Mouse (Mus musculus) olfactory bulb, adult 2 months (tissue): Measurements from ENCODE around the gene Mon1b. TPM values are rescaled to one million over a fixed set of nuclear protein-coding genes. Genes with fewer than 3 reads are reported as not detected.

ENCODE experiments used
- H3K27ac ChIP-seq: fragments of 200-500 bp; 2 replicates; pipeline ENCODE4 v1.5.1; 2012; ENCODE audit warnings: low read depth, low read length; ENCODE audit not compliant: insufficient read depth
- H3K4me1 ChIP-seq: fragments of 200-500 bp; 2 replicates; pipeline ENCODE4 v1.6.1; 2012; ENCODE audit warnings: low read length; ENCODE audit not compliant: control insufficient read depth, insufficient read depth
- H3K4me3 ChIP-seq: fragments of 200-500 bp; 2 replicates; pipeline ENCODE4 v1.5.1; 2012; ENCODE audit warnings: mild to moderate bottlenecking, low read depth, low read length, moderate library complexity; ENCODE audit not compliant: insufficient read depth
- CTCF ChIP-seq: fragments of 200-500 bp; IDR thresholded peaks from 2 replicates; pipeline ENCODE4 v1.5.1; 2012; ENCODE audit warnings: low read depth, mild to moderate bottlenecking, low read length, moderate library complexity; ENCODE audit not compliant: insufficient read depth
- POLR2A ChIP-seq: fragments of 200-500 bp; IDR thresholded peaks from 2 replicates; pipeline ENCODE4 v1.6.1; 2012; ENCODE audit warnings: mild to moderate bottlenecking, low read depth, low read length, moderate library complexity; ENCODE audit not compliant: insufficient read depth
- WGBS: fragments of 180-500 bp; shearing (Covaris S2); methylation state at CpG from one replicate; pipeline ENCODE4 v1.1.7; 2018; 5-methylcytosine and 5-hydroxymethylcytosine counted together
- polyA plus RNA-seq: library from polyadenylated mRNA; stranded (reverse); fragments of >200 nt; gene quantifications from 2 replicates; pipeline ENCODE4 v1.2.4, GENCODE M21; 2012; ENCODE audit warnings: low replicate concordance; ENCODE audit not compliant: missing spikeins, insufficient read depth, insufficient read length

The Mon1b gene
- polyA plus RNA-seq, 1 experiment = not detected

DNA sequence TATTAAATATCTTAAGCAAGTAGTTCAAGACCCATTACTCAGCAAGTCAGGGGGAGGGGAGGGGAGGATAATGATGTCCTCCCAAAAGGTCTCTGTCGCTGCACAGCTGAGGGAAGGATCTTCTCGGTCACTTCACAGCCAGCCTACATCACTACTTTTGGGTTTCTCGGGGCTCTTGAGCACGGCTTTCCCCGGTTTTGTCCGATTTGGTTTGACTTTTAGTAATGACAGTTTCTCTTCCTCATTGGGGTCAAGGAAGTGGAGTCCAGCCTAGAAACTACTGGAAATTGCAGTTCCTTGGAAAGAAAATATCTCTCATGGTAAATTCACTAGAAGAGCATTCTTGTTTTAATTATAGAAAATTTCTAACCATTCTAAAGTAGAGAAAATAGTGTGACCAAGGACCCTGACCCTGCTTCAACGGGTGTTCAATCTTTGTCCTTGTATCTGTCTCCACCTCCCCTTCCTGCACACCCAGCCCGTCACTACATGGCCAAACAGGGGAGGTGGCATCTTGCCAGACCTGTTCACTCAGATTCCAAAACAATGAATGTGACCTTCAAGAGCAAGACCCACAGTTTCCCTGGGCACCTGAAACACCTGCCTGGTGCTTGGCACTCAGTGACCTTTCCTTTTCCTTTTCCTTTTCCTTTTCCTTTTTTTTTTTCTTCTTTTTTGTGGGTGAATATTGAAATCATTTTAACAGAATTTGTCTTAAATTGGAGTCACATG lies 8.3 kb downstream of the Mon1b start:
- TF ChIP-seq CTCF (no peak), POLR2A (no peak)
- H3K4me1 ChIP-seq = 0 out of 2 replicates have a peak, but pooled peaks cover 6% of the 10 kb centered on the region
- H3K27ac ChIP-seq = no peak overlapping the region
- WGBS = 89% methylated on average over 8 of the region's 8 CpGs
- H3K4me3 ChIP-seq = no peak overlapping the region

DNA sequence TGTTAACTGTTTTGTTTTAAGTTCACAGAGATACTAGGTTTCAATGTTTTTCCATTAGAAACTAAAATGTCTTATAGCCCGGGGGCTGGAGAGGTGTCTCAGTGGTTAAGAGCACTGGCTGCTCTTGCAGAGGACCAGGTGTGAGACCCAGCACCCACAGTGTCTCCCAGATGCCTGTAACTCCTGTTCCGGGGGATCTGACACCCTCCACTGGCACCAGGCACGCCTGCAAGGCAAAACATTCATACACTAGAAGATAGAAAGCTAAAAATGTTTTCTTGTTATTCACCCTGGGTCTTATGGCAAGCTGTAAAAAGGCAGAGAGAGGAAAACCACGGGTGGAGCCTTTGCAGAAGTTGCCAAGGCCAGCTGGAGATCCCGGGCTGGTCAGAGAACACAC lies 9.8 kb downstream of the Mon1b start:
- Histone ChIP-seq H3K27ac (no peak overlapping the region), H3K4me1 (no peaks in the 10 kb centered on the region), H3K4me3 (no peak overlapping the region)
- 68% methylated on average over 5 of the region's 5 CpGs for WGBS
- TF ChIP-seq CTCF = no peak
- TF ChIP-seq POLR2A = no peak

DNA sequence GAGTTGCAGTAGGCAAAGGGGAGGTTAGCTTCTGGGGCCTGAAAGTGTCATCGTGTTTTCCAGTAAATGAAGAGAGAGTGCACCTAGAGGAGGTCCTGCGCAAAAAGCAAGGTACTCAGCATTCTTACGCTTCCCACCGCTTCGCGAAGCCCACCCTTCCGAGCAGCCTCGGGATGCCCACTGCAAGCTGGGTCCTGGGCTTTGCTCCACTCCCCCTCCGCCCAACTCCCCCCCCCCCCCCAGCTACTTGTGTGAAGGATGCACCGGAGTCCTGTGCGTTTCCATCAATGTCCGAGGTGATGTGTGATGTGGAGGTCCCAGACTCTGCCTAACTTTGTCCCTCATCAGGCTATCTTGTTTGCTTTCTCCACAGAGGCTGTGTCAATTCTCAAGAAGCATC lies 17.1 kb downstream of the Mon1b start:
- 88% methylated on average over 11 of the region's 12 CpGs for WGBS
- H3K27ac ChIP-seq = no peak overlapping the region
- no peaks in the 10 kb centered on the region for H3K4me1 ChIP-seq
- no peak overlapping the region for H3K4me3 ChIP-seq
- TF ChIP-seq CTCF (no peak), POLR2A (no peak)

DNA sequence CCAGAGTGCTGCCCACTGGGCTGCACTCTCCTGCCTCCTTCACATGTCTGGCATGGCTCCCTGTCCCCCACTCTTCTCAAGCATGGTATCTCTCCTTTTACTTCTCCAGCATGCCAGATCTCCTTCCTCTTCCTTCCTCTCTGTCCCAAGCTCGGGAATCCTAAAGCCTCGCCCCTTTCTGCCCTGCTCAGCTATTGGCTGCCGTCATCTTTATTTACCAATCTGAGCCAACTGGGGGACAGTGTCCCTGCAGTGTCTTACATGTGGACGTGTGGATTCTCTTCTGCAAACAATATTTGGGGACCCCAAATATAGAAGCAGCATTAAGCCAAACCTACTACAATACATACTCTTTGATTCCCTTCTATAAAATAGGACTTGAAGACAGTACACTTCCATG lies 17.8 kb downstream of the Mon1b start:
- WGBS = 74% methylated on average over 4 of the region's 4 CpGs
- no peak overlapping the region for H3K4me3 ChIP-seq

DNA sequence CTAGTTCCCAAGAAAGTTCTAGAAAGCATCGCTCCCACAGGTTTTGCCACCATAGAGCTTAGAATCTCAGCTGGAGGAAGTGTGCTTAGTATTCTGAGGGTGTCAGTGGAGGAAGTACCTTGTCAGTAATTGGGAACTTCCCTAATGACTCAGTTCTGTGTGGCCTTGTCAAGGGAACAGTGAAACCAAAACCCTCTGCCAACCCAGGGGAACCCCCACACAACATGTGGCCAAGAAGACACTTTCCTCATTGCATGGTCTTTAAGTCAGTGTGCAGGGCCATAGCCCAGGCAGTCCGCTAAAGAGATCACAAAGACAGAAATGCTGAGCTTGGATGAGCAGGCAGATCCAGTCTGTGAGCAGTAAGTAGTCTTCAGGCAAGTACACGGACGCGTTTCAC lies 20.8 kb downstream of the Mon1b start:
- WGBS = 95% methylated on average over 5 of the region's 5 CpGs
- TF ChIP-seq CTCF (no peak), POLR2A (no peak)
- Histone ChIP-seq H3K4me1 (no peaks in the 10 kb centered on the region), H3K27ac (no peak overlapping the region), H3K4me3 (no peak overlapping the region)

More for the DNA sequence above, 17.8 kb downstream of the Mon1b start:
- no peaks in the 10 kb centered on the region for H3K4me1 ChIP-seq
- no peak overlapping the region for H3K27ac ChIP-seq
- TF ChIP-seq POLR2A (no peak), CTCF (no peak)

DNA sequence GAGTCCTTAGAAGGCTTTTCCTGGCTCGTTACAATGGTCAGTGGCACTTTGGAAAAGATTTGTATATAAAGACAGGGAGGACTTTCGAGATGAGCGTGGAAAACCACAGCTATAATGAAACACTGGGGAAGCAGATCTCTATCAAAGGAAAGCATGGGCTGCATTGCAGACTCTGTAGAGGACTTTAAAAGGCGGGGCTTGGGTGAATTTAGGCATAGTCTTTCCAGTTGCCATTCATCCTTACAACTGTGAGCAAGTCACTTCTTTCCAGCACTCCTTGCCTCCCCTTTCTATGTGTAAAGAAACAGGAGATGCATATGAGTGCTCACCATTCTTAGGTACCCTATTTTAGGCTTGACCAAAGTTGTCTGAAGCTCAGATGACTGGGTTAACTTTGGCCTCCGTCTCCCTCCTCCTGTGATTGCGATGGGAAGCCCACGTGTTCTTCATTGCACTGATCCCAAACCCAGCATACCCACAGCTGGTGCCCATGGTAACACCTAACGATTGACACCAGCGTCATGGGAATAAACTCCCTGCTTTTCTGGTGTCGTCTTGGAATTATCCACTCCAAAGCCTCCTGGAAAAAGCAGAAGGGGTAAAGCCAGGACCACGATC lies 21.4 kb downstream of the Mon1b start:
- H3K4me1 ChIP-seq = no peaks in the 10 kb centered on the region
- TF ChIP-seq CTCF (no peak), POLR2A (no peak)
- no peak overlapping the region for H3K27ac ChIP-seq
- no peak overlapping the region for H3K4me3 ChIP-seq
- WGBS = 78% methylated on average over 11 of the region's 11 CpGs

DNA sequence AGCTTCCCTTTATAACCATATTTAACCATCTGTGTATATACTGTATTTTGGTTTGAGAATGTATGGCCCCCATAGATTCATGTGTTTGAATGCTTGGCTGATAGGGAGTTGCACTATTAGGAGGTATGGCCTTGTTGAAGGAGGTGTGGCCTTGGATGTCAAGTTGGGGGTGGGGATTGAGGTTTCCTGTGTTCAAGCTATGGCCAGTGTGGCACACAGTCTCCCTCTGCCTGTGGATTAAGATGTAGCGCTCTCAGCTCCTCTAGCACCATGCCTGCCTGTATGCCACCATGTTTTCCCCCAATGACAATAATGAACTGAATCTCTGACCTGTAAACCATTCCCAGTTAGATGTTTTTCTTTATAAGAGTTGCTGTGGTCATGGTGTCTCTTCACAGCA lies 24.7 kb downstream of the Mon1b start:
- no peak for TF ChIP-seq CTCF
- no peak for TF ChIP-seq POLR2A
- 95% methylated on average over 1 of the region's 1 CpGs for WGBS
- Histone ChIP-seq H3K4me1 (no peaks in the 10 kb centered on the region), H3K27ac (no peak overlapping the region), H3K4me3 (no peak overlapping the region)

DNA sequence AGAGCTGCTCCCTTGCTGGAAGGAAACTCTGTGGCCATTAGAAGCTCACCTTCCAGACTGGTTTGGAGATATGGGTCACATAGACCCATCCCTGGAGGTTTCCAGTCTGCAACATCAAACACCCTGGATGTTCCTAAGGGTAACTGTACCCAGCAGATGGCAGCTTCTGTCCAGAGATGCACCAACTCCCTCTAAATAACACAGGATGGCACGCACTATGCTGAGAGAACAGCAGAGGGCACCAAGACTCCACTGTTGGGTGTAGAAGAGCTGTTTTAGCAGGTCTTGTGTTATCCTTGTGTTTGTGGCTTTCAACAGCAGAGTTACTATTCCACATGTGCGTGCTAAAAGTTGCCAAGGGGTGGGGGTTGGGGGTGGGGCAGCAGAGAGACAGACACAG lies 29.2 kb downstream of the Mon1b start:
- H3K4me1 ChIP-seq = no peaks in the 10 kb centered on the region
- no peak overlapping the region for H3K4me3 ChIP-seq
- H3K27ac ChIP-seq = no peak overlapping the region
- WGBS = 4% methylated on average over 2 of the region's 2 CpGs
- TF ChIP-seq CTCF (no peak), POLR2A (no peak)

DNA sequence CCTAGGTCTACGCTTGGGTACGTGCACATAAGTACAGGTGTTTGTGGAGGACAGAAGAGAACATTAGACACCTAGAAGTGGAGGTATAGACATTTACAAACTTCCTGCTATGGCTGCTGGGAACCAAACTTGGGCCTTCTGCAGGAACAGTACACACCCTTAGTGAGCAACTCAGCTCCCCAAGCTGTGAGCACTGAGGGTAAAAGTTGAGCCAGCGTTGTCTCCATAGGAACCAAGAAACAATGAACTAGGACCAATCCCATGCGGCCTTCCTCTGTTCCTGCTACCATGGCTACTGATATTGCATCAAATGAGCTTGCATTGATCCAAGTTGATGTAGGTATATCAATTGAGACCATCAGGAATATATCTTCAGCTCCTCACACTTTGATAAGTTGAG lies 29.6 kb downstream of the Mon1b start:
- no peak for TF ChIP-seq CTCF
- WGBS = 57% methylated on average over 4 of the region's 4 CpGs
- no peak overlapping the region for H3K27ac ChIP-seq
- no peaks in the 10 kb centered on the region for H3K4me1 ChIP-seq
- no peak overlapping the region for H3K4me3 ChIP-seq
